Mouse (Mus musculus): ENCODE results near the gene Tgif2.
"Not testable (repeated sequence)": the region's sequence is repeated elsewhere in the genome, so short reads cannot be mapped to it uniquely, and the experiment has no call there.

Gene Tgif2

GRCm38 (mm10) chr2:156839319-156840191 is at the start of gene Tgif2:
TSS of gene Tgif2 (plus strand) at chr2:156840007.
- DNase-seq (ENCODE audit: low spot score in 2 of 2): no peak

- DNase-seq (ENCODE audit: low spot score in 2 of 2): no peak
Observed at GRCm38 (mm10) chr2:156798516-156798915, 41.3 kb upstream of the Tgif2 start.

GRCm38 (mm10) chr2:156801045-156801444 is 38.8 kb upstream of the Tgif2 start:
- no peak for DNase-seq (ENCODE audit: low spot score in 2 of 2)

- DNase-seq (ENCODE audit: low spot score in 2 of 2): not testable (repeated sequence)
Observed at GRCm38 (mm10) chr2:156802116-156802515, 37.7 kb upstream of the Tgif2 start.

- no peak for DNase-seq (ENCODE audit: low spot score in 2 of 2)
Observed at GRCm38 (mm10) chr2:156803698-156804372, 36.0 kb upstream of the Tgif2 start.

- DNase-seq (ENCODE audit: low spot score in 2 of 2): no peak
Observed at GRCm38 (mm10) chr2:156804589-156804988, 35.2 kb upstream of the Tgif2 start.

GRCm38 (mm10) chr2:156806886-156807285 is 32.9 kb upstream of the Tgif2 start:
- DNase-seq (ENCODE audit: low spot score in 2 of 2): no peak

- peak; percentile 59 to 70 for DNase-seq (ENCODE audit: low spot score in 2 of 2)
Observed at GRCm38 (mm10) chr2:156809579-156809978, 30.2 kb upstream of the Tgif2 start.

- no peak for DNase-seq (ENCODE audit: low spot score in 2 of 2)
Observed at GRCm38 (mm10) chr2:156810716-156811115, 29.1 kb upstream of the Tgif2 start.

GRCm38 (mm10) chr2:156811556-156811955 is 28.3 kb upstream of the Tgif2 start:
- no peak for DNase-seq (ENCODE audit: low spot score in 2 of 2)

GRCm38 (mm10) chr2:156814344-156814801 is 25.4 kb upstream of the Tgif2 start:
- DNase-seq (ENCODE audit: low spot score in 2 of 2): no peak

- no peak for DNase-seq (ENCODE audit: low spot score in 2 of 2)
Observed at GRCm38 (mm10) chr2:156814893-156815292, 24.9 kb upstream of the Tgif2 start.

- DNase-seq (ENCODE audit: low spot score in 2 of 2): no peak
Observed at GRCm38 (mm10) chr2:156815412-156815811, 24.4 kb upstream of the Tgif2 start.

- DNase-seq (ENCODE audit: low spot score in 2 of 2): no peak
Observed at GRCm38 (mm10) chr2:156816116-156816515, 23.7 kb upstream of the Tgif2 start.

- not testable (repeated sequence) for DNase-seq (ENCODE audit: low spot score in 2 of 2)
Observed at GRCm38 (mm10) chr2:156825128-156825527, 14.7 kb upstream of the Tgif2 start.

GRCm38 (mm10) chr2:156834336-156834735 is 5.5 kb upstream of the Tgif2 start:
- no peak for DNase-seq (ENCODE audit: low spot score in 2 of 2)

- no peak for DNase-seq (ENCODE audit: low spot score in 2 of 2)
Observed at GRCm38 (mm10) chr2:156838839-156839238, 968 bp upstream of the Tgif2 start.

- DNase-seq (ENCODE audit: low spot score in 2 of 2): no peak
Observed at GRCm38 (mm10) chr2:156840301-156841027, 657 bp downstream of the Tgif2 start.

GRCm38 (mm10) chr2:156841028-156841840 is 1.4 kb downstream of the Tgif2 start:
- DNase-seq (ENCODE audit: low spot score in 2 of 2): peak; percentile 49 to 53

GRCm38 (mm10) chr2:156841841-156842706 is 2.3 kb downstream of the Tgif2 start:
- DNase-seq (ENCODE audit: low spot score in 2 of 2): peak; percentile 27 to 30
